In genomic region chr1:167803351-167803981, GRCm38 (mm10) we compare ENCODE assay signal across 8 mouse cellular contexts.
A peak's percentile ranks its signal among the peaks of the same experiment; 100 is the strongest.
DNase-seq lines count a peak whose midpoint lies in the region; ATAC-seq lines count a peak whose summit lies in the region.

No protein-coding gene starts in this region.

- peaks cover 3% of the 10 kb centered on the region for H3K4me1 ChIP-seq in heart, embryonic 12.5 days (replicated peaks)
- peaks cover 35% of the 10 kb centered on the region for H3K4me1 ChIP-seq in embryonic facial prominence, embryonic 10.5 days
- peaks cover 23% of the 10 kb centered on the region for H3K4me1 ChIP-seq in hindbrain, embryonic 15.5 days (replicated peaks)
- H3K4me1 ChIP-seq in midbrain, embryonic 12.5 days, result peaks cover 30% of the 10 kb centered on the region

- H3K9me3 ChIP-seq in heart, embryonic 12.5 days (replicated peaks), result no peaks in the 10 kb centered on the region
- no peaks in the 10 kb centered on the region for H3K9me3 ChIP-seq in embryonic facial prominence, embryonic 10.5 days
- no peaks in the 10 kb centered on the region for H3K9me3 ChIP-seq in hindbrain, embryonic 15.5 days
- no peaks in the 10 kb centered on the region for H3K9me3 ChIP-seq in midbrain, embryonic 12.5 days

- H3K4me2 ChIP-seq in heart, embryonic 12.5 days, result peak overlapping the region; percentile 95
- peak overlapping the region; percentile 95 for H3K4me2 ChIP-seq in hindbrain, embryonic 15.5 days
- H3K4me2 ChIP-seq in midbrain, embryonic 12.5 days (replicated peaks), result peak overlapping the region; percentile 65

- no peak overlapping the region for H3K27ac ChIP-seq in heart, embryonic 12.5 days (ENCODE audit: poor library complexity, severe bottlenecking)
- peak overlapping the region; percentile 75 for H3K27ac ChIP-seq in embryonic facial prominence, embryonic 10.5 days (replicated peaks)
- H3K27ac ChIP-seq in hindbrain, embryonic 15.5 days (replicated peaks), result peak overlapping the region; percentile 86
- peak overlapping the region; percentile 89 for H3K27ac ChIP-seq in midbrain, embryonic 12.5 days (replicated peaks)

- H3K27me3 ChIP-seq in heart, embryonic 12.5 days (replicated peaks), result peaks cover 72% of the 10 kb centered on the region
- H3K27me3 ChIP-seq in embryonic facial prominence, embryonic 10.5 days (replicated peaks; ENCODE audit: low read depth, poor library complexity, severe bottlenecking), result peaks cover 69% of the 10 kb centered on the region
- H3K27me3 ChIP-seq in hindbrain, embryonic 15.5 days, result 0 out of 2 replicates have a peak, but pooled peaks cover 5% of the 10 kb centered on the region
- H3K27me3 ChIP-seq in midbrain, embryonic 12.5 days, result peaks cover 63% of the 10 kb centered on the region

- DNase-seq in heart, postnatal 4 days, result no peak
- DNase-seq in embryonic facial prominence, embryonic 10.5 days (ENCODE audit: low spot score), result no peak
- no peak for DNase-seq in cerebellum, adult 11-12 months
- no peak for DNase-seq in ovary, postnatal 36 days (ENCODE audit: low spot score)

- peak overlapping the region; percentile 56 for H3K9ac ChIP-seq in heart, embryonic 12.5 days
- peak overlapping the region; percentile 58 for H3K9ac ChIP-seq in hindbrain, embryonic 15.5 days
- peak overlapping the region; percentile 43 for H3K9ac ChIP-seq in midbrain, embryonic 12.5 days (replicated peaks)

- peak overlapping the region; percentile 55 for H3K4me3 ChIP-seq in heart, embryonic 12.5 days
- H3K4me3 ChIP-seq in embryonic facial prominence, embryonic 10.5 days, result peak overlapping the region; percentile 64
- peak overlapping the region; percentile 53 for H3K4me3 ChIP-seq in hindbrain, embryonic 15.5 days
- peak overlapping the region; percentile 48 for H3K4me3 ChIP-seq in midbrain, embryonic 12.5 days

- H3K36me3 ChIP-seq in heart, embryonic 12.5 days, result no peaks in the 10 kb centered on the region
- H3K36me3 ChIP-seq in embryonic facial prominence, embryonic 10.5 days (replicated peaks), result no peaks in the 10 kb centered on the region
- H3K36me3 ChIP-seq in hindbrain, embryonic 15.5 days, result no peaks in the 10 kb centered on the region
- H3K36me3 ChIP-seq in midbrain, embryonic 12.5 days, result no peaks in the 10 kb centered on the region

- ATAC-seq in heart, embryonic 12.5 days (ENCODE audit: insufficient number of reproducible peaks, low FRiP score), result no peak
- ATAC-seq in hindbrain, embryonic 15.5 days (ENCODE audit: low FRiP score, low read depth), result no peak
- ATAC-seq in midbrain, embryonic 12.5 days (ENCODE audit: low FRiP score, low read depth), result peak; percentile 10; the same call in 1 of the 2 replicates
- no peak for ATAC-seq in granulocyte monocyte progenitor cell, adult 5-6 weeks (replicated peaks; ENCODE audit: poor library complexity, severe bottlenecking)

- WGBS in heart, embryonic 12.5 days, result 17% methylated on average over 10 of the region's 10 CpGs
- WGBS in embryonic facial prominence, embryonic 10.5 days, result 10% methylated on average over 10 of the region's 10 CpGs
- 7% methylated on average over 10 of the region's 10 CpGs for WGBS in hindbrain, embryonic 15.5 days
- WGBS in midbrain, embryonic 12.5 days, result 6% methylated on average over 8 of the region's 10 CpGs
